Mouse (Mus musculus): ENCODE results near the gene Plod1.

- TF ChIP-seq CTCF (IDR thresholded peaks at IDR 0.05; ENCODE audit: low read depth), result no peak; the same call in 1 of the 2 replicates
- no peak for TF ChIP-seq EP300 (IDR thresholded peaks at IDR 0.05; ENCODE audit: low read depth)
Measured at GRCm38 (mm10) chr4:147867563-147868449, 68.8 kb downstream of the Plod1 start.
